Mouse (Mus musculus) kidney, adult 2 months (tissue): ENCODE results near the gene Gapdh.

Source experiments
- CTCF ChIP-seq: fragments of 200-500 bp; conservative IDR thresholded peaks from 2 replicates; pipeline ENCODE4 v1.5.1; 2011; ENCODE audit warnings: low read depth, mild to moderate bottlenecking, control low read depth, low read length, moderate library complexity, mixed read lengths; ENCODE audit not compliant: insufficient read depth, insufficient read length
- POLR2A ChIP-seq: fragments of 200-500 bp; IDR thresholded peaks from one replicate; pipeline ENCODE4 v1.6.1; 2011; ENCODE audit warnings: low read depth, low read length, control low read depth

- TF ChIP-seq POLR2A = no peak
- no peak for TF ChIP-seq CTCF
Measured at GRCm38 (mm10) chr6:125132470-125132869, 33.8 kb downstream of the Gapdh start.
